Mouse (Mus musculus) natural killer cell, adult 2 months (primary cell): ENCODE measurements around the gene Pla2g5.
"Not testable (repeated sequence)": the region's sequence is repeated elsewhere in the genome, so short reads cannot be mapped to it uniquely, and the experiment has no call there.

ENCODE experiments used
- DNase-seq, 2 experiments: peaks; one replicate each; pipeline ENCODE4 v3.0.0; 2022; ENCODE audit warnings: low spot score in 2 of 2

Pla2g5 gene

DNA sequence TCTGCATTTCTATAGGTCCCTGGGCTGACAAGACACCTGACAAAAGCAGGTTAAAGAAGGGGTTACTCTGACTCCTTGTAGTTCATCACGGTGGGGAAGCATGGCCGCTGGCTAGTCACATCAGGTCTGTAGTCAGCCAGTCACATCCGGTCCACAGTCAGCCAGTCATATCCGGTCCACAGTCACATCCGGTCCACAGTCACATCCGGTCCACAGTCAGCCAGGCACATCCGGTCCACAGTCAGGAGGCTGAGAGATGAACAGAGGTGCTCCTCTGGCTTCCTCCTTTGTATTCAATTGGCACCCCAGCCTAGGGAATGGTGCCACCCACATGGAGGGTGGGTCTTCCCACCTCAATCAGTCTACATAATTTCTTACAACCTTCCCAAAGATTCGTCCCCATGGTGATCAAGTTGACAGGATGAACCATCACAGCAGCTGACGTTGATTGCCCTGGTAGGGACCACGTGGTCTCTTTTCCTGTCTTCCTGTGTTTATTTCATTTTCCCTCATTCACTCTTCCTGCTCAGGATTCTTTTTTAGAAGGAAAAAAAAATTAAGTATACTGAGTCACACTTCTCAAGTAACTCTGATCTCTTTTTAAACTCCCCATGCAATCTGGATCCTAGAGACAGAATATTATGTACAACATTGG lies at the start of gene Pla2g5:
Pla2g5 (minus strand) TSS at position 139 of the 655 bp plus-strand sequence.
- peak; percentile 26 to 33 for DNase-seq

DNA sequence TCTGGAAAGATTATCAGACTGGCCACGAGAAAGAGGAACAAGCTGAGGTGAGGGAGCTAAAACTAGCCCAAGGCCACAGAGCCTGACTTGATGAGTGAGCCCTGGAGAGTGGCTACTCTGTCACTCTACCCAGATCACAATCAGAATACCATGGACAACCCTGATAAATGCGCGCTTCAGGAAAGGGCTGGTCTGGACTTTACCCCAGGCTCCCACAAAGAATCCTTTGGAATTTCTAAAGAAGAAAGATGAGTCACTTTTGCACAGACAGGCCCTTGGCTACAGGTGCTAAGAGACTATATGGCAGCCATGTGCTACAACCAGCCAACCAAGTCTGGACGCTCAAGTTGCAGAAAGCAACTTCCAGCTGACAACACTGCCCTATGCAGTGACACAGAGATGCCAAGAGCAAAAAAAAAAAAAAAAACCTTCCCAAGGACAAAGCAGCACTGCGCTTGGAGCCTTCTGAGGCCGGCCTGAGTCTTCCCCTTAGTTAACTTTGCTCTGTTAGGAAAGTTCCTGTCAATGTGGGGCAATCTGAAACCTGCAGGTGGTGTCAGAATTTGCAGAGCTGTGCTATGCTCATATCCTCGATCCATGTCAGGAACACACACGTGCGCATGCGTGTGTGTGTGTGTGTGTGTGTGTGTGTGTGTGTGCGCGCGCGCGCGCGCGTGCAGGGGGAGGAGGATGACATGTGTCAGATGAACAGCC lies 42.5 kb upstream of the Pla2g5 start:
- DNase-seq = no peak

- DNase-seq = no peak
These were observed 36.1 kb upstream of the Pla2g5 start for GRCm38 (mm10) chr4:138899361-138899760.

GRCm38 (mm10) chr4:138893789-138894188 lies 30.5 kb upstream of the Pla2g5 start:
- not testable (repeated sequence) for DNase-seq

- no peak for DNase-seq
These were observed 29.4 kb upstream of the Pla2g5 start for GRCm38 (mm10) chr4:138892655-138893054.

DNA sequence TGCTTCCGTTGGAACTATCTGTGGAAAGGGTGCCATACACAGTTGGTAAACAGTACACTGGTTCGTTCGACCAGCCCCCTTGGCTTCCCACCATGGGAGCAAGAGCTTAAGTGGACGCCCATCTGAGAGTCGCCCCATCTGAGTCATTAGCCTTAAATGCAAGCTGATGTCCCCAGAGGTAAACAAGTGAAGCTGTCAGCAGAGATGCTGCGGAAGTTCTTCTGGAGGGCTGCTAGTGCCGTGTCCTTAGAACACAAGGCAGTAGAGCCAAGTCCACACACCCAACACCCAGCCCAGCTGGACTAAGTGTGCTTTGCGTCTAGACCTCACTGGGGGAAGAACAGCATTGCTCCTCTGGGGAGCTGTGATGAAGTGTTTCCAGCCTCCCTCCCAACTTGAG lies 26.4 kb upstream of the Pla2g5 start:
- DNase-seq = no peak

DNA sequence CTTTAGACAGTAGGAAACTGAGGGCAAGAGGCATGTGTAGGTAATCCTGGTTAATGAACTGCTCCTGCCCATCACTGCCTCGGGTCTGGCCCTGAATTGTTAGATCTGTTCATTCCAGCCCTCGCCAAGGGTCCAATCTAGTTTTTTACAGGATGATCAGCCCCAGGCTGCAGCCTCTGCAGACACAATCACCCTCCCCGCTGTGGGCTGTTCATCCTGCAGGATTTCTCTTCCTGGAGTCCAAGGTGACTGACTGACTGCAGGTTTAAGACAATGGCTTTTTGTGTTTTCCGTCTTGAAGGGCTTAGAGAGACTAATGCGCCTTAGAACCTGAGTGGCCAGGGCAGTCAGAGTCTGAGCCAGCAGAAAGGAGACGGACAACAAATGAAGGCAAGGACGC lies 25.9 kb upstream of the Pla2g5 start:
- DNase-seq = no peak

DNA sequence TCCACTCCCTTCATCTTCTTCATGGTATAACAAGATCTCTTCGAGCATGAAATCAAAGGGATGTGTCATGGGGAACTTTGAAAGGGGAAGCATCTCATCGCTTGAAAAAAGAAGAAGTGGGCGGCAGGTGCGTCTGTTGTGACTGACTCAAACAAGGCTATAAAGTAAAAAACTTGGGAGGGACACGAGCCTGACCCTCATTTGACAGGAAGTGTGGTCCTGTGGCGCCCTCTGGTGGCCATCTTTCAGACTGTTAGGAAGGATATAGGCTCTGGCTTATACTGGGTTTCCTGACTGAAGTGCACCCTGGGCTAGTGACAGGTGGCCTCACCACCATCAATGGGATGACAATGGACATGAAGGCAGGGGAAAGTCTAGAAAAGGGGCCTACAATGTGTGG lies 21.0 kb upstream of the Pla2g5 start:
- DNase-seq = peak; percentile 44 to 86

DNA sequence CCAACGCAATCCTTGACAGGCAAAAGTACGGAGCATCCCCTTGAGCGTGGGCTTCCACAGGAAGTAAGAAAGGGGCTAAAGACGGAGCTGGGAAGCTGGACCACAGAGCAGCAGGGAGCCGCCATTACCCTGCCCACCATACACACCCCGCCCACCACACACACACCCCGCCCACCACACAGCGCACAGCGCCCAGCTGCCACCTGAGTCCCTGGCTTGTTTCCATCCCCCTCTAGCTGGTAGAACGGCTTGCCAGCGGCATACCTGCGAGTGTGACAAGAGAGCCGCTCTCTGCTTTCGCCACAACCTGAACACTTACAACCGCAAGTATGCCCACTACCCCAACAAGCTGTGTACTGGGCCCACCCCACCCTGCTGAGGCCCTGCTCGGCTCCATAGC lies 18.9 kb upstream of the Pla2g5 start:
- DNase-seq = no peak

- no peak for DNase-seq
These were observed 17.7 kb upstream of the Pla2g5 start for GRCm38 (mm10) chr4:138880811-138881584.

- DNase-seq = no peak
These were observed 16.5 kb upstream of the Pla2g5 start for GRCm38 (mm10) chr4:138879808-138880207.

DNA sequence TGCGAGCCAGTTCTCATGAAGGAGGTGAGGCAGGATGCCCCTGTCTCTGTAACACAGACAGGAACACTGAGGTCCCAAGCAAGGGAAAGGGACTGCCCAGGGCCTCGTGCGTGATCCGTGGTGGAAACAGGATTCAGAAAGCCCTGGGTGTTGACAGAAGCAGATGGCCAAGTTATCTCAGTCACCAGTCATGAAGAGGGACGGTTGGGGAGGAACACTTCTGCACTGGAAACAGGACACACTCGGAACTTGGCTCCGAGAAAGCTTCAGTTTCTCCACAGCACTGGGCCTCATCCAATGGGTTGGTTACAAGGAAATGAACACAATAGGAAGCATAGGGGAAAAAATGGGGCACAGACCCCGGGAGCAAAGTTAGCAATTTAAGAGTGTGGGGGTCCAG lies 15.5 kb upstream of the Pla2g5 start:
- DNase-seq = no peak

DNA sequence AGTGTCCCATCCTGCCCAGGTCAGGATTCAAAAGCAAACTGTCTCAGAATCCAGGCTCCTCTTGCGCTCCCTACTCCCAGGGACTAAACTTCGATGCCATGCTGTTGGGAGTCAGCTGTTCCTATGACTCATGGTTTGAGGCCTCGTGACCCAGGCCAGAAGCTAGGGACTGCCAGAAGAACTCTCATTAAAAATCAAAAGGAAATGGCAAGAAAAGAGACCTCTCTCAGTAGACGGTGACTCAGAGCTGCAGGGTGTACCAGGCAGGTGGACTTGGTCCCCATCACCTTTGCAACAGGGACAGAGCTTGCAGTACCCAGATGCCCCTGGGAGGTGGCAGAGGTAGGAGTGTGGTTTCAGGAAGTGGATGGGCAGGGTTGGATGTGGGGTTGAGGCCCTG lies 14.4 kb upstream of the Pla2g5 start, which contains the start of gene Pla2g2e:
Pla2g2e (plus strand) TSS at position 212 of the 400 bp plus-strand sequence.
- no peak for DNase-seq

- DNase-seq = no peak
These were observed 12.7 kb upstream of the Pla2g5 start for GRCm38 (mm10) chr4:138875986-138876385.

GRCm38 (mm10) chr4:138875275-138875674 lies 12.0 kb upstream of the Pla2g5 start:
- DNase-seq = not testable (repeated sequence)

- DNase-seq = no peak
These were observed 10.6 kb upstream of the Pla2g5 start, which contains the start of gene Gm13030 for GRCm38 (mm10) chr4:138873864-138874263. Gene Gm13030 (minus strand): TSS chr4:138873964.

- DNase-seq = no peak
These were observed 5.4 kb upstream of the Pla2g5 start for GRCm38 (mm10) chr4:138868666-138869065.

GRCm38 (mm10) chr4:138866413-138866812 lies 3.1 kb upstream of the Pla2g5 start:
- peak; percentile 44 to 72 for DNase-seq

- DNase-seq = no peak
These were observed 2.7 kb upstream of the Pla2g5 start for GRCm38 (mm10) chr4:138865991-138866390.

DNA sequence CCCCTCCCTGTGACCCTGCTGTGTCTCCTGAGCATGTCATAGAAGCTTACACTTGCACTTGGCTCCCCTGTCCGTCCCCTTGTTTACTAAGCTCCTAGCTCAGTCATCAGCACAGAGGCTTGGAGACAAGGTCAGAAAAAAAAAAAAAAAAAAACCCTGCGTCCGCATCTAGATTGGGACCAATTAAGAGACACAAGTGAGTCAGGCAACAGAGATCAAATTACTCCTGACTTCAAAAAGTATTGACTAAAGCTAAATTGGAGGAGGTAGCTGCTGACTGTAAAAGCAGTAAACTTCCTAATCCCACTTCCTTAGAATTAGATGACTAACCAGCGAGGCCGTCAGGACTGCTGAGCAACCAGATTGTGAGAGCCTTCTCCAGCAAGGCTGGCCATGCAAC lies 1.8 kb upstream of the Pla2g5 start:
- DNase-seq = no peak

DNA sequence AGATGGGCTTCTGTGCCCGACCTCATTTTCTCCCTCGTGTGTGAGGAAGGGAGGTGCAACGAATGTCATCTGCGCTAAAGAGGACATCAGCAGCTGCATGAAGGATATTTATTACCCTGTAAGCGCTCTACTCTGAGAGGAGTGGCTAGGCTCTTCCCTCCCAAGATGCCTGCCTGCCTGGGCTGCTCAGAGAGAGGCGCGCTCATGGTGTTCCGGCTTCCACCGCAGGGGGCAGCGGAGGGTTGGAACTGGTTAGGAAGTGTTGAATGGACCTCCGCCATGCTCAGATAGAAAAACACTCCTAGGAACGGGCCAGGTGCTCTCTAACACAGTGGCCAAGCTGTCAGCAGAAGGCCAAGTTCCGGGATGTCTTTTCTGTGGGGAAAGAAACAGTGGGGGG lies 3.6 kb downstream of the Pla2g5 start:
- no peak for DNase-seq

DNA sequence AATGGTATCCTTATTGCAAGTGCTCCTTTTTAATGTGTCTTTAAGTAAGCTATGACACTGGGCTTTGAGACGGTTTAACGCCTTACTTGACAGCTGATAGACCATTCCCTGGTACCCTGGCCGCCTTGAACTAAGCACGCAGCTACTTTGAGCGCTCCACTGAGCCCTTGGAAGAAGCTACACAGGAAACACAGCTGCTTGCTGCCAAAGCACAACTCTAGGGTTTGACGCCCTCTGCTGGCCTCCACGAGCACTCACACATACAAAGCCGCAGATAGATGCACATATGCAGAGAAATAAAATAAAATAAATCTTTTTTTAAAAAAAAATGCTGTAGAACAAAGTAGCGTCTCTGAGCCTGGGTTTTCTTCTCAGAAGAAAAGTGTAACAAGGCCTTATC lies 4.0 kb downstream of the Pla2g5 start:
- no peak for DNase-seq

GRCm38 (mm10) chr4:138858446-138858845 lies 4.8 kb downstream of the Pla2g5 start:
- no peak for DNase-seq
